Mouse (Mus musculus) MEL (cell line): Measurements from ENCODE around the gene H2-Eb1. TPM values are rescaled to one million over a fixed set of nuclear protein-coding genes. Genes with fewer than 3 reads are reported as not detected.

Experiments
- DNase-seq: peaks from one replicate; pipeline ENCODE4 v3.0.0; 2011; ENCODE audit warnings: low read depth, low spot score
- H3K27ac ChIP-seq: 2 replicates; pipeline ENCODE4 v1.5.1; 2012; ENCODE audit warnings: low read depth, mild to moderate bottlenecking, control low read depth, low read length, moderate library complexity; ENCODE audit not compliant: control insufficient read depth
- H3K27me3 ChIP-seq, 2 experiments: fragments of 150-350 bp in 1 of 2; sonication (generic) in 1 of 2; 2 replicates each; pipeline ENCODE4 v1.6.1; 2012; ENCODE audit warnings: low read length in 2 of 2, mild to moderate bottlenecking in 2 of 2, improper control_type of control experiment in 1 of 2, moderate library complexity in 1 of 2; ENCODE audit not compliant: insufficient read depth in 2 of 2, control insufficient read depth in 1 of 2
- H3K36me3 ChIP-seq, 2 experiments: 2 replicates each; pipeline ENCODE4 v1.6.1; 2012 to 2014; ENCODE audit warnings: low read length in 2 of 2, improper control_type of control experiment in 1 of 2, inconsistent platforms in 1 of 2, mild to moderate bottlenecking in 1 of 2; ENCODE audit not compliant: insufficient read depth in 2 of 2, control insufficient read depth in 1 of 2
- H3K4me1 ChIP-seq, 2 experiments: fragments of 150-350 bp in 1 of 2; sonication (generic) in 1 of 2; 2 replicates each; pipeline ENCODE4 v1.6.1; 2012; ENCODE audit warnings: low read length in 2 of 2, improper control_type of control experiment in 1 of 2, mild to moderate bottlenecking in 1 of 2; ENCODE audit not compliant: insufficient read depth in 2 of 2, control insufficient read depth in 1 of 2
- H3K4me3 ChIP-seq, 2 experiments: fragments of 150-350 bp in 1 of 2; sonication (generic) in 1 of 2; 2 replicates each; pipeline ENCODE4 v1.5.1; 2012; ENCODE audit warnings: low read depth in 2 of 2, low read length in 2 of 2, mild to moderate bottlenecking in 2 of 2, moderate library complexity in 2 of 2, control low read depth in 1 of 2, improper control_type of control experiment in 1 of 2; ENCODE audit not compliant: control insufficient read depth in 1 of 2, insufficient read depth in 1 of 2
- H3K79me2 ChIP-seq: 2 replicates; pipeline ENCODE4 v1.6.1; 2012; ENCODE audit warnings: mild to moderate bottlenecking, low read length, moderate library complexity; ENCODE audit not compliant: control insufficient read depth, poor library complexity, insufficient read depth
- H3K9ac ChIP-seq: 2 replicates; pipeline ENCODE4 v1.6.1; 2012; ENCODE audit warnings: low read depth, mild to moderate bottlenecking, control low read depth, low read length, moderate library complexity; ENCODE audit not compliant: control insufficient read depth, poor library complexity, severe bottlenecking
- H3K9me3 ChIP-seq: fragments of 150-350 bp; sonication (generic); replicated peaks from 2 replicates; pipeline ENCODE4 v1.6.1; 2012; ENCODE audit warnings: mild to moderate bottlenecking, low read length, improper control_type of control experiment, moderate library complexity; ENCODE audit not compliant: insufficient read depth
- EP300 ChIP-seq, 2 experiments: IDR thresholded peaks; 2 replicates each; pipeline ENCODE4 v1.6.1; 2011; ENCODE audit warnings: improper control_type of control experiment in 2 of 2, low read length in 2 of 2, low read depth in 1 of 2, mild to moderate bottlenecking in 1 of 2
- GATA1 ChIP-seq: IDR thresholded peaks from 2 replicates; pipeline ENCODE4 v1.6.1; 2011; ENCODE audit warnings: low read depth, low read length, improper control_type of control experiment
- MAX ChIP-seq: IDR thresholded peaks from 2 replicates; pipeline ENCODE4 v1.6.1; 2011; ENCODE audit warnings: low read length, improper control_type of control experiment
- MYC ChIP-seq: IDR thresholded peaks from 2 replicates; pipeline ENCODE4 v1.6.1; 2011; ENCODE audit warnings: low read depth, mild to moderate bottlenecking, low read length, improper control_type of control experiment, moderate library complexity
- NRF1 ChIP-seq: IDR thresholded peaks from 2 replicates; pipeline ENCODE4 v1.6.1; 2014; ENCODE audit warnings: low read depth, mild to moderate bottlenecking, inconsistent platforms, low read length, improper control_type of control experiment, moderate library complexity; ENCODE audit not compliant: poor library complexity, insufficient read depth, severe bottlenecking
- POLR2AphosphoS2 ChIP-seq: IDR thresholded peaks from 2 replicates; pipeline ENCODE4 v1.6.1; 2011; ENCODE audit warnings: low read length, improper control_type of control experiment
- POLR2AphosphoS5 ChIP-seq: IDR thresholded peaks from 2 replicates; pipeline ENCODE4 v1.6.1; 2012; ENCODE audit warnings: low read depth, borderline replicate concordance, mild to moderate bottlenecking, inconsistent platforms, low read length, moderate library complexity, mixed read lengths
- SIN3A ChIP-seq: IDR thresholded peaks from 2 replicates; pipeline ENCODE4 v1.6.1; 2012; ENCODE audit warnings: low read length, improper control_type of control experiment, inconsistent platforms
- TCF12 ChIP-seq: IDR thresholded peaks from 2 replicates; pipeline ENCODE4 v1.6.1; 2014; ENCODE audit warnings: low read depth, mild to moderate bottlenecking, inconsistent platforms, low read length, improper control_type of control experiment, moderate library complexity
- ZKSCAN1 ChIP-seq: IDR thresholded peaks from 2 replicates; pipeline ENCODE4 v1.6.1; 2012; ENCODE audit warnings: low read depth, mild to moderate bottlenecking, inconsistent platforms, low read length, improper control_type of control experiment, moderate library complexity
- polyA plus RNA-seq, 2 experiments: library from polyadenylated mRNA; stranded (reverse) in 1 of 2; unstranded in 1 of 2; fragments of >175 nt in 1 of 2; fragments of >200 nt in 1 of 2; gene quantifications; 2 replicates each; pipeline versions ENCODE4 v1.2.1 to v1.2.4; 2012; ENCODE audit warnings: low replicate concordance in 2 of 2, low read depth in 1 of 2; ENCODE audit not compliant: insufficient read length in 2 of 2, insufficient read depth in 1 of 2, missing spikeins in 1 of 2
- total RNA-seq: library from RNA; depleted of rRNA; stranded (reverse); fragments of 300-350 nt; gene quantifications from 2 replicates; pipeline ENCODE4 v1.2.3, GENCODE M21; 2012

Gene H2-Eb1
- total and polyA plus RNA-seq, 3 experiments, result 0.07 to 0.15 TPM; not detected in 1

DNA sequence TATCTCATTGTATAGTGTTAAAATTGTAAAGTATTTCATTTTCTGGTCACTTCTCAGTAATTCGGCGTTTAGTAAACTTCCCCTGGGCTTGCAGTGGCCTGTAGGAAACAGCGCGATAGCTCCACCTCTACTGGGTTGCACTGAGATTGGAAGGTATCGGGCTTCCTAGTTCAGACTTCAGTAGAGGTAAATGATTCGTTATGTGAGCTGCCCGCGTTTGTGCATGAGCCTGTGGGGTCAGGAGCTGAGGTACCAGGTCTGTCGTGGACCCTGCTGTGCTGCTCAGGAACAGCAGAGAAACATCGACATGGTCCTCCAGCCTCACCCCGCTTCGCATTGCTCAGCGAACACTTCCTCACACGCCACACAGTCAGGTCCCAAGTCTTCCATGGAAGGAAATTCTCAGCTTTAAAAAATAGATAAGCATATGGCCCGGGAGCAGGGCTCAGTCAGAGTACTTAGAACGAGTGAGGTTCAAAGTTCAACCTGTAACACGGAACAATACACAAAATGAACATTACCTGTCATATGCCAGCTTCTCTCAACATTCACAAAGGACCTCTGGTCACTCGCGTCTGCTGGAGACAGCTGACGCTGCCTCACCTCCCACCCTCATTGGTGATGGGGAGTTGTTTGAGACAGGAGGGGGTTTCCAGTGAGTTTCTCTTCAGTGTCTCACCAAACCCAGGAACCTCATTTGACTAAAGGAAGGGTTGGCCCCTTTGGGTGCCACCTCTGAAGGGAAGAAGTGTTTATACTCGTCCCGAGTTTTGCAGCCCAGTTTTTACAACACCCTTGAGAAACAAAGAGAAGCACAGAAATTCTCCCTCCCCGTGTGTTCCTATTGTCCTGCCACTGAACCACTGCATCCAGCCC, 4.7 kb upstream of the H2-Eb1 start:
- H3K9ac ChIP-seq, result no peak overlapping the region
- H3K27me3 ChIP-seq, result peaks cover 3 to 5% of the 10 kb centered on the region in 2 experiments
- no peak overlapping the region for H3K27ac ChIP-seq
- DNase-seq, result no peak
- H3K36me3 ChIP-seq, result no peaks in the 10 kb centered on the region
- no peaks in the 10 kb centered on the region; a peak in 1 of 4 replicates for H3K4me1 ChIP-seq
- no peak overlapping the region for H3K4me3 ChIP-seq
- no peaks in the 10 kb centered on the region for H3K79me2 ChIP-seq
- H3K9me3 ChIP-seq, result no peaks in the 10 kb centered on the region
- TF ChIP-seq SIN3A, result no peak
- no peak for TF ChIP-seq POLR2AphosphoS5
- TF ChIP-seq MAX, result no peak
- no peak for TF ChIP-seq POLR2AphosphoS2
- TF ChIP-seq GATA1, result no peak
- no peak for TF ChIP-seq ZKSCAN1
- no peak for TF ChIP-seq MYC

DNA sequence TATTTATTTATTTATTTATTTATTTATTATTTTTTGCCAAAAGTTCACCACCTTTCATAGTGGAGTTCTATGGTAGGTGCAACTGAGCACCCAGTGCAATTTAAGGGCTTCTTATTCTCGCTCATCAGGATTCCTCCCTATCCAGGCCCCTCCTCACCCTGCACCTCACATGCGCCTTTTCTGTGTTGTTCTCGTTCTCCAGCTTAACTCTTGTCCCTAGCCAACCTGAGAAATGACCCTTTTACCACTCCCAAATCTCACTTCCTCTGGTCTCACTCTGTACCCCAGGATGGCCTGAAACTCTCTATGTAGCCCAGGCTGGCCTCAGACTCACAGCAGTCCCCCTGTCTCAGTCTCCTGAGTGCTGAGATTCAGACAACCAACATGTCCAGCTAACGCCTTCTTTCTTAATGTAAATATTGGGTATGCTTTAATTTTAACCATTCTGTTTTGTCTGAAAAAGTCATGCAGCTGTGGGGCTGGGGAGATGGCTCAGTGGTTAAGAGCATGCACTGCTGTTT, 3.9 kb upstream of the H2-Eb1 start:
- DNase-seq, result no peak
- no peaks in the 10 kb centered on the region for H3K36me3 ChIP-seq
- no peaks in the 10 kb centered on the region for H3K9me3 ChIP-seq
- H3K9ac ChIP-seq, result no peak overlapping the region
- H3K27ac ChIP-seq, result no peak overlapping the region
- no peak overlapping the region for H3K4me3 ChIP-seq
- peaks cover 2 to 3% of the 10 kb centered on the region in 2 experiments for H3K27me3 ChIP-seq
- TF ChIP-seq NRF1, result no peak
- H3K4me1 ChIP-seq, result no peaks in the 10 kb centered on the region; a peak in 1 of 4 replicates
- H3K79me2 ChIP-seq, result no peaks in the 10 kb centered on the region

DNA sequence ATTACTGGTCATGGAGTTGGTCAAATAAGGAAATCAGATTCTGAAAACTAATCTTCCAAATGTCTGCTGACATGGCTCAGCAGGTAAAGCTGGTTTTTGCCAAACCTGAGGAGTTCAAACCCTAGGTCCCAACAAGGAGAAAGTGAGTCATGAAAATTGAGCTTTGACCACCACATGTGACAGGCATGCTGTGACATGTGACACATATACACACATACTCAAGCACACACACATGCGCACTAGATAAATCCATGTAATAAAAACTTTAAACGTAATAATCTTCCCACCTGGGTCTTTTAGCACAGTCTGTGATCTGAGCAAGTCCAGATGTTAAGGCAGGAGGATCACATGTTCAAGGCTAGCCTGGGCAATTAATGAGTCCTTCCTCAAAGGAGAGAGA, 1.9 kb upstream of the H2-Eb1 start:
- no peak for DNase-seq
- Histone ChIP-seq H3K4me1 (no peaks in the 10 kb centered on the region; a peak in 1 of 4 replicates), H3K9me3 (no peaks in the 10 kb centered on the region), H3K4me3 (no peak overlapping the region), H3K36me3 (no peaks in the 10 kb centered on the region), H3K79me2 (no peaks in the 10 kb centered on the region), H3K9ac (no peak overlapping the region), H3K27ac (no peak overlapping the region), H3K27me3 (no peaks in the 10 kb centered on the region; a peak in 2 of 4 replicates)
- TF ChIP-seq MAX, result no peak
- no peak for TF ChIP-seq TCF12
- TF ChIP-seq EP300 (IDR thresholded peaks at IDR 0.05; ENCODE audit: low read depth in 1 of 2, low read length in 2 of 2), result no peak
